Mouse (Mus musculus) kidney, postnatal 4 days (tissue): ENCODE measurements around the gene Cd300a.
A peak's percentile ranks its signal among the peaks of the same experiment; 100 is the strongest.

Experiments used
- DNase-seq, 2 experiments: peaks; one replicate each; pipeline ENCODE4 v3.0.0; 2021; ENCODE audit warnings: mixed read lengths in 2 of 2

Cd300a gene

DNA sequence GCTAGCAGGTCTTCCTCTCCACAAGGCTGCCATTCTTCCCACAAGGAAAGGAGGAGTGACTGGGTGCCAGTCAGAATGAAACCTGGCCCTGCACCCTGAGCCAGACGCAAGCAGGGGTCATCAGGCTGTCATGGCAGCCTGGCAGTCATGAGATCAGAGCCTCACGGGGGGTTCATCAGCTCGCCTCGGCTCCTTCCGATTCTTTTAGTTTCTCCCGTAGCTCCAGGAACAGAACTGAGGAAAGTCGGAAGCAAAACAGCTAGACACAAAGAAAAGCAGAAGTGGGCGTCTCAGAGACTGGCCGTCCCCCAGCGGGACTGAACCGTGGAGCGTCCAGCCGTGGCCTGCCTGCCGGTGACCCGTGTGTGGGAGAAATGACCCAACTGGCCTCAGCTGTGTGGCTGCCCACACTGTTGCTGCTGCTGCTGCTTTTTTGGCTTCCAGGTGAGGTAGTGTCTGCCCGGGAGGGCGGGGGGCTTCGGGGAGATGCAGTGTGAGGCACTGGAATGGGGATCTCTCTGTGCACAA, at the start of gene Cd300a:
Gene Cd300a (plus strand): TSS at position 51 of the 528 bp plus-strand sequence.
- DNase-seq = peak; percentile 55 to 66

DNA sequence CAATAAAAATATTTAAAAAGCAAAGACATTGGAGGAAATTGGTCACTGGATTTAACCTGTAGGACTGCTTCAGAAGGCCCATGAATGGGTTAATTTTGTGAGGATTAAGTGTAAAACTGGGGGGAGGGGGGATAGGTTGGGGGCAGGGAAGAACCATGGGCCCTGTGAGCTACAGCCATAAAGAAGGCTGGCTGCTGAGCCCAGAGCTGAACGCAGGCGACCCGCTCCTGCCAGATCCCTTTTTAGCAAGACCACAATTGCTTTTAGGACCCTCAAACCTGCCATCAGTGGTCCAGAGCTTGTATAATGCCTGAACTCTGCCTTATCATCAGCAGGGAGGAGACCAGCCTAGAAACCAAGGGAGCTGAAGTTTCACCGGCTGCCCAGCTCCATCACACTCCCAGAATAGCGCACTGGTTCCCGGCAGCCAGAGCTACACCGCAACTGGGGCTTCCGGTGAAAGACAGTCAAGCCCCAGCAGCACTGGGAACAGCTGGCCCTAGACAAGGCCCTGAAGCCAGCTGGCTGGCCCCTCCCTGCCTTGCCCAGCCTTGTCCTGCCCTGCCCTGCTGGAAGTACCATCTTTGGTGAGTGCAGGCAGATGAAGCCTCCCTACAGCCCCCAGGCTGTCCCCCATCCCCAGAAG, 45.9 kb upstream of the Cd300a start:
- DNase-seq = peak; percentile 57 to 74

DNA sequence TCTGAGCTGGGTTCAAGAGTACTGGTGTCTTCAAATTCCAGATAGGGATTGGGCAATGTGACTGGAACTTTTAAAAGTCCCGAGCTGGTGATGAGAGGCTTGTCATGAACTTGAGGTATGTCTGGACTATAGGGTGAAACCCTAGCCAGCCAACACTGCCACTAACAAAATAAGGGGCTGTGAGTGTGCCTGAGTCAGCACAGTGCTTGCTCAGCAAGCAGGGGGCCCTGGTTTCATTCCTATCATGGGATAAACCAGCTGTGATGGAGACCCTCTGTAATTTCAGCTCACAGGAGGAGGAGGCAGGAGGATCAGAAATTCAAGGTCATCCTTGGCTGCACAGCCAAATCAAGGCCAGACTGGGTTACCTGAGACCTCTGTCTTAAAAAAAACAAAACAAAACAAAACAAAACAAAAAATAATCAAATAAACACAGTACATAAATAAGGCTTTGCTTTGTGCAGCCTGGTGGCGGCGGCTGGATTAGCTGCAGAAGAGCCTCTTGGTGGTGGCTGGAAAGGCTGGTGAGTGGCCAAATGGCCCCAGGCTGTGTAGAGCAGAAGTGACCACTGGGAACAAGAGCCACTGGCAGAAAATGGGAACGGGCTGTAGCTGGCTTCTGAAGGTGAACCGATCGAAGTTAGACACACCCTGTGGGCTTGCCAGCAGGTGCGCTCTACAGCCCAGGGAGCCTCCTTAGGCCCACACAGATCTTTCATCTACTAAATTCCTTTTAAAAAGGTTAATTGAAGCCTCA, 45.2 kb upstream of the Cd300a start:
- peak; percentile 42 to 65 for DNase-seq

DNA sequence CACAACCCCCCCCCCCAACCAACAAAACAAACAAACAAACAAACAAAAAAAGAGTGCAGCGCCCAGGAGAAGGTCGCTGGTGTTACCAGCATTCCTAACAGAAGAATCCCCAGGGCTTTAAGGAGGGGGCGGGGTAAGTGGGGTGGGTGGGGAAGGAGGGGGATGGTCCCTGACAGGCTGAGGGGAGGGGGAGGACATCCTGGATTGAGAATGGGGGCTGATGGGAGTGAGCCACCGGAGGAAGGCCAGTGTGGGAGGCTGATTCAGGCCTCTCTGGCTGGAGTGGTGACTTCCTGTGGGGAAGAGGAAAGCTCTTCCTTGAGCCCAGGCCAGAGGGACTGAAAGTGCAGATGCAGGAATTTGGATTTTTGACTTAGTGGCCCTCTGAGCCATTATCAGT, 43.5 kb upstream of the Cd300a start:
- no peak for DNase-seq

DNA sequence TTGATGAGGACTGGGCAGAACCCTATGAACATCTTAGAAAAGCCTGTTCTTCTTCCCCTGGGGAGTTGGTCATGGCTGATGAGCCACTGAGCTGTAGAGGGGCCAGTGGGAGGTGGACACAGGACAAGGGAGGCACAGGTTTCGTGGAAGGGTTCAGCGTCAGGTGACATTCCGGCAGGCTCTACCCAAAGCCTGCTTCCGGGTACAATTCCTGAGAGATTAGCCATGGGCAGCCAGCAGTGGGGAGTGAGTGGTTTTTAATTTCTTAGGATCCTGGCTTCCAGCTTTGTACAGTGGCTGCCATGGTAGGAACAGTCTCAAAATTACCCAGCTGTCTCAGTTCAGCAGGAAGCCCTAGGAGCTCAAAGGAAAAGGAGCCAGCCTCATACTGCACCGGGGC, 42.8 kb upstream of the Cd300a start:
- peak in 1 of 2 experiments; percentile 53 for DNase-seq

DNA sequence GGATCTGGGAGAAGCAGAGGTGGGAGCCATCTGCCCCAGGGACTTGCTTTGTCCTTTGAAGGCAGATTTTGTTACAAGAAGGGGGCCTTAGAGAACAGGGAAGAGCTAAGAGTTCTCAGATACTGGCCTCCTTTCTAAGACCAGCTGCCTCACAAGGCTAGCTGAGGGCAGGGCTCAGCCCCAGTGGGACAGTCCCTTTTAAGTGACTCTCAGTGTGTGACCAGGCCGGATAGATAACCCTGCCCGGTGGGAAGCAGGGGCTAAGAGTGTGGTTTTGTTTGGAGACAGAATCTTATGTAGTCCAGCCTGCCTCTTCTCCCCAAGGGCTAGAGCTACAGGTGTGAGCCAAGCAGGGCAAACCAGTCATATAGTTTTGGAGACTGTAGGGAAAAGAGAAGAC, 40.3 kb upstream of the Cd300a start:
- DNase-seq = no peak

DNA sequence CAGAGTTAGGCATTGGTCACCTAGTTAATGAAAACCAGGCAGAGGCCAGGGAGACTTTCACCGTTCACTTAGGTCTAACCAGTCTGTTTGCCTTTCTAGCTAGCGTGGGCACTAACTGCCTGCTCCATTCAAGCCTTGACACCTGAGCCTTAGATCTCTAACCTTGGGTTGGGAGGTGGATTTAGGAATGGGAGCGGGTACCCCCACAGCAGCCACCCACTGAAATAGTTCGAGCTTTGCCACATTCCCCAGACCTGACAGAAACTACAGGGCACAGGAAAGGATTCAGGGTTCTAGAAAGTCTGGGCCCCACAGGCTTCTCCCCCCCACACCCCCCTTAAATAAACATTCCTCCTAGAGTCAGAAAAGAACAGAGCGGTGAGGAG, 39.8 kb upstream of the Cd300a start:
- DNase-seq = no peak

DNA sequence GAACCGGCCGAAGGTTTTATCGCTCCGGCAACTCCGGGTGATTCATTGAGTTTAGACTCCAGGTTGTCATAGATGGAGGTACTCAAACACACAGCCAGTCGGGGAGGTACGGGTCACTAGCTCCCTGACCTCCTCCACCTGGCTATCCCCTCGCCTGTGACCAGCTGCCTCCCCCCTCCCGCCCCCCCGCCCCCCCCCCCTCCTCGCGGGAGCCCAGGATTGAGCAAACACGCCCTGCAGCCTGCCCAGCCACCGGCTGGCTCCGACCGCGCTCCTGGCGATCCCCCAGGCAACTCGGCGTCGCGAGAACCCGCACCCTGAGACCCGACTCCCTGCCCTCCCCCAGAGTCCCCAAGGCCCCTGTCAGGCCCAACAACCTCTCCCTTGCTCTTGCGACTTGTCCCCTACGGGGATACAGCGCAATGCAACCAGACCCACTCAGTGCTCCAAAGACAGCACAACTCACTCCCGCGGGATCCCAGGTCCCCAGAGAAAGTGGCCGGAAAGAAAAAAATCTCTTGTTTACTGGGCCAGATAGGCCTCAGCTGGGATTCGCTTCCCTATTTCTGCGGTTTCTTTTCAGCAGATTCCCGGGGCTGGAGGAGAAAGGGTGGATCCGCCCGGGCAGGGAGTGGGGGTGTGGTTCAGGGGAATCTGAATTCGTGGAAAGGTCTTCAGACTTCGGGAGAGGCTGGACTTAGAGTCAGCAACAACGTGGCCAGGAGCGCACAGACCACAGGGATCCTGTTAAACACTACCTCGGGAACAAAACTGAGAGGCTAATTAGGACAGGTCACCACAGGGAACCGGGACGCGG, 39.2 kb upstream of the Cd300a start, which contains the start of gene Gprc5c:
Gene Gprc5c (plus strand): TSS at position 701 of the 817 bp plus-strand sequence.
- DNase-seq = peak; percentile 82 to 88

DNA sequence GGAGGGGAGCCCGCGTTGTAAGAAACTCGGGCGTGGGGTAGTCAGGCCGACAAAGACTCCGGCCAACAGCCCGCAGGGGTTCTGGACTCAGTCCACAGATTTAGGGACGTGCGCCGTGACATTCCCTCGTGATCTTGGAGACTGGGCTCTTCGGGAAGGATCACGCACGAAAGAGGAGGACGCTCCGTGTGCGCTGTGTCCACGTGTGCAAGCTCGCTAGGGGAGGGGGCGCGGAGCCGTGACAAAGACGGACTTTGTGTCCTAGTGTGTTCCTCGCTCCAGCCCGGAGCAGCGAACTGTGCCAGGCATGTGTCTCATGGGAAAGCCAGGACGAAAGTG, 38.6 kb upstream of the Cd300a start:
- no peak for DNase-seq

DNA sequence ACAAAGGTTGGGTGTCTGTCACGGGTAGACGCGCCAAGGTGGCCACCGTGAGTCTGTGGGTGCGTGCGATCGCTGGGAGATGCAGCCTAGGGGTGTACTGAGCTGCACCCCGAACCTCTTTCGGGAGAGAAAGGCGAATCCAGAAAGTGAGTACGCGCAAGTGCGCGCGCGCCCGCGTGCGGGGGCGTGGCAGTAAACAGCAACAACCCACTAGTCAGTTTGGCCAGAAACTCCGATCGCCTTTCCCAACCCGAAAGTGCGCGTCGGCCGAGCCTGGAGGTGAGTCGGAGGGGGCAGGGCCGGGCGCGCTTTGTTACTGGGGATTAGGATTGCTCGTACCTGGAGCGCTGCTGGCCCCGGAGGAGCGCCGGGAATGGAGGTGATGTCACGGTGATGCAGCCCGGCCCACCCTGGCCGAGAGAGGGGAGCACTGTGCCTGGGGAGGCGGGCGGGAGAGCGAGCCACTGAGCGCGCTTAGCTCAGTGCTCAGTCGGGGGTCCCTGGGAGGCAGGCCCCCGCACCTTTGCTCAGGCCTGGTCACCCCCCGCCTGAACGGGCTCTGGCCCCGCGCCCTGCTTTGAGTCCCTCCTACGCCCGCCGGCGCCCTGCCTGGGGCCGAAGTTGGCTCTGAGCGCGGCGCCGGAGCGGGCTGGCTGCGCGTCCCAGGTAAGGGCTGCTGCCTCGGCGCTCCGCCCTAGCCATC, 38.1 kb upstream of the Cd300a start:
- peak; percentile 89 to 93 for DNase-seq

DNA sequence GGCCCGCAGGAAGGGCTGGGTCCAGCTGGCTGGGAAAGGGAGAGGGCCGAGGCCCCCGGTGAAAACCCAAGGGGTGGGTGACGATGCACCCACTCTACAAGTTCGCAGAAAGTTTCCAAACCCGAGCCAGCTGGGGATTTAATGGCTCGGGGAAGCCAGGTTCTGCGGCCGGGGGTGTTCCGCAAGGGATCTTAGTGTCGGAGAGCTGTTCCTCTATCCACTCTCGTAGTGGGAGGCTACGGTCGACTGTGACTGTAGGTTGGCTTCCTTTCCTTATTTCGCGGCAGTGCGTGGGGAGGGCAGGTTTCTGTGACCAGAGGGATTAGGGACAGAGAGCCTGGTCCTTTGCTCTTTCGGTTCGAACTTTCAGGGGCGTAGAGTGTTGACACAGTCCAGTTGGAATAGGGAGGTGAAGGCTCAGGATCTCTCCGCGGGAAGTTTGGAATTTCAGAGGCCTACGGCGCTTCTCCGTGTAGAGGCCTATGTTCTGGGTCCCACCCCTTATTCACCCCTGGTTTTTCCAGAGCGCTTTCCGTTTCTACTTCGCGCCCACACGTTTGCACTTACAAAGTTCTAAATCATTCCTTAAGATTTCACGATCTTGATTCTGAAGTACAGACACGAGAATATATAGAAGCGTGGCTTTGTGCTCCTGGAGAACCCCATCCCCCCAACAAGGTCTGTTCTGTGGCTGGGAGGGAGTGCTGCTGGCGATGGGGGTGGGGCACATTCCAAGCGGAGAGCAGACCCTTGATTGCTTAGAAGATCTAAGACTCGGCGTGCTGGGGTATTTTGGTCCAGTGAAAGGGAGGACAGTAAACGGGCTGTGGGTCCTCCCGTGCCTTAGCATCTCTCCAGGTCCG, 37.3 kb upstream of the Cd300a start:
- DNase-seq = peak; percentile 72 to 79

DNA sequence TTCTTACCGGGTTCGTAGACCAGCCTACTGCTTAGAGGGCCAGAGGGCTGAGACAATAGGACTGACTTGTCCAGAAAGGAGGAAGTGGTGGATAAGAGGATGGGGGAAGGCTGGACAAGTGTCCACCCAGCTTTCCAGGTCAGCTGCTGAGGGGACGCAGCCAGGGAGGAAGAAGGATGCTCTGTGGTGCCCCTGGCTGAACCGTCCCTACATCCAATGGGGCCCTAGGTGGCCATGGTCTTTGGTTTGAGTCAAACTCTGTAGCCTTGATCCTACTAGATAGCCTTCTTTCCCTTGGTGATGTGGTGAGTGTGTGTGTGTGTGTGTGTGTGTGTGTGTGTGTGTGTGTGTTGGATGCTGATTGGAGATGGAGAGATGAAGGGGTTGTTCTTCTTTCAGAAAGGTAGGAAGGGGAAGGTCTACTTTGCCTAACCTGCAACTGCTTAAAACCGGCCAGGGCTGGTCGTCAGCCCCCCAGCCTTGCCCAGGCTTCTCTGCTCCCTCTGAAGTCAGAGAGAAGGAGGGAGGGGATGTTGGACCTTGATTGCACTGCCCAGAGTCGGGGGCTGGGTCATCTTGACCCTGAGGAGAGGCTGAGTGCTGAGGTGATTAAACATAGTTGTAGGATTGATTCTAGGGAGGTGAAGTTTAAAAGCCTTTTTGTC, 36.5 kb upstream of the Cd300a start:
- peak in 1 of 2 experiments; percentile 53 for DNase-seq

DNA sequence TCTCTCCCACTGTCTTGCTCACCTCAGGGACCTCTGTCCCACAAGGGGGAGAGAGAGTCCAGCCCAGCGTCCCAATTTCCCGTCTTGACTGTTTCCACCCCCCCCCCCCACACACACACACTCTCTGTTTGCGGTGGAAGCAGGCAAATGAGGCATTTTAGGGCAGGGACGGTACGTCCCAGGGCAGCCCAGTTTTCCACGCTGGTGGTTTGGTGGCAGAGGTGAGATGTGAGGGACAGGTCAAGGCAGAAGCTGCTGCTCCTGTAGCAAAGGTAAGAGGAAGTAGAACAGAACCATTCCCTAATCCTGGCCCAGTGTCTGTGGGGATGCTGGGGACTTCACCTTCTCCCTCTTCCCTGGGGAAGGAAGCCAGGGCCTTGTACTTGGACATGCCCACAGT, 35.3 kb upstream of the Cd300a start:
- no peak for DNase-seq

DNA sequence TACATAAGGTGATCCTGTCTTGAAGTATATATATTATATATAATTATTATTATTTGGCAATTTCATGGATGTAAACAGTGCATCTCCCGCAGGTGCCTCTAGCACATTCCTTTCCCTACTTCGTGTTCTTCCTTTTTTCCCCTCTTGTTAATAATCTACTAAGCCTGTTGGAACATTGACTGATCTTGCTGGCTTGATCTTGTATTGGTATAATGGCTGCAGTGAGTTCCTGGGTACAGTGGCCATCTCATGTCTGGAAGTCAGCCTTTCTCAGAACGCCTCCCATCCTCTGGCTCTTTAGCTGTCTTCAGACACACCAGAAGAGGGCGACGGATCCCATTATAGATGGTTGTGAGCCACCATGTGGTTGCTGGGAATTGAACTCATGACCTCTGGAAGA, 33.7 kb upstream of the Cd300a start:
- no peak for DNase-seq

DNA sequence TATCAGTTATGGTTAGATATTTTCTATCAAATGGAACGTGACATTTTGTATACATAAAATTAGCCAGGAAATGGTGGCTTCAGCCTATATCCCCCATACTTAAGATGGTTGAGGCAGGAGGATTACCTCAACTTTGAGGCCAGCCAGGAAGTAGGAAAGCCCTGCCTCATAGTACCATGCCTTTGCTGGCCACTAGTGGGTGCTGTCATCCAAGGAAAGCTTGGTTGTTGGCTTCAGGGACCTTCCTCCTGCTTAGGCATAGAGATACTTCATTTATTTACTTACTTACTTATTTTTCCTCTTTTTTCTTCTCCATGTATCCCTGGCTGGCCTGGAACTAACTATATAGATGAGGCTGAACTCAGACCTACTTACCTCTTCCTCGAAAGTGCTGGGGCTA, 31.2 kb upstream of the Cd300a start:
- DNase-seq = no peak

DNA sequence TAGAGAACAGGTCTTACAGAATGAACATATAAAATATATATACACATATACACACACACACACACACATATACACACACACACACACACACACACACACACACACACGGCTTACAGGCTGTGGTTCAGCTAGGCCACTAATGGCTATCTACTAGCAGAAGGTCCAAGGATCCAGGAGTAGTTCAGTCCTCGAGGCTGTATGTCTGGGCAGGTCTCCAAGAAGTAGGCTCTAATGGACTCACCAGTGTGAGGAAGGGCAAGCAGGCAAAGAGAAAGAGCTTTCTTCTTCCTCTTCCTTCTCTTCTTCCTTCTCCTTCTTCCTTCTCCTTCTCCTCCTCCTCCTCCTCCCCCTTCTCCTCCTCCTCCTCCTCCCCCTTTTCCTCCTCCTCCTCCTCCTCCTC, 28.8 kb upstream of the Cd300a start:
- no peak for DNase-seq

DNA sequence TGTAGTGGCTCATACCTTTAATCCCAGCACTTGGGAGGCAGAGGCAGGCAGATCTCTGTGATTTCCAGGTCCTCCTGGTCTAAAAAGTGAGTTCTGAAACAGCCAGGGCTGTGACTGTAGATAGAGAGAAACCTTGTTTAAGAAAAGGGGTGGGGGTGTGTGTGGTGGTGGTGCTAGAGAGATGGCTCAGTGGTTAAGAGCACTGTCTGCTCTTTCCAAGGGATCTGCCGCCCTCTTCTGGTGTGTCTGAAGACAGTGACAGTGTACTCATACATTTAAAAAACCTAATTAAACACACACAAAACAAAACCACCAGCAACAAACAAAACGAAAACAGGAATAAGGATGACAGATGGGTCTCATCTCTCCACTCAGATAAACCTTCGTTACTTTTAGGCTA, 27.2 kb upstream of the Cd300a start:
- DNase-seq = no peak

DNA sequence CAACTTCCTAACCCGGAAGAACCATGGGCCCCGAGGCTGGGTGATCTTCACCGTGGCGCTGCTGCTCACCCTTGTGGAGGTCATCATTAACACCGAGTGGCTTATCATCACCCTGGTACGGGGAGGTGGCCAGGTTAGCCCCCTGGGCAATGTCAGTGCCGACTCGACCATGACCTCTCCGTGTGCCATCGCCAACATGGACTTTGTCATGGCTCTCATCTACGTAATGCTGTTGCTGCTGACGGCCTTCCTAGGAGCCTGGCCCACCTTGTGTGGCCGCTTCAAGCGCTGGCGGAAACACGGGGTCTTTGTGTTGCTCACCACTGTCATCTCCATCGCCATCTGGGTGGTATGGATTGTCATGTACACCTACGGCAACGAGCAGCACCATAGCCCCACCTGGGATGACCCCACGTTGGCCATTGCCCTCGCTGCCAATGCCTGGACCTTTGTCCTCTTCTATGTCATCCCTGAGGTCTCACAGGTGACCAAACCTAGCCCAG, 25.9 kb upstream of the Cd300a start:
- DNase-seq = no peak

DNA sequence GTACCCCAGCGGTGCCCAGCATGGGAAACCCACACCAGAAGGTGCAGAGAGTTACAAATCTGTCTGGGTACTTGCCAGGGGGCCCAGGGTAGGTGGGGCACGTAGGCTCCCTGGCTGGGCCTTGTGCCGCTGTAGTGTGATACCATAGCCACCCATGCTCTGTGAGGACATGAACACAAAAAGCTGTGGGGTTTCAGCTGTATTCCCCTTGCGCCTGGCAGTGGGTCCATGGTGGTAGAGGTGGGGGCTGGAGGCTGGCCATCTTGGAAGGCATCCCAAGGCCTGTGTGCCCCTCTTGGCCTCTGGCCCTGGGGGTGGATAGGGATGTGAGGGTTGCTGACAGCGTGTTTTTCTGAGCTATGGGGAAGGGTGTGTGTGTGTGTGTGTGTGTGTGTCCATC, 23.8 kb upstream of the Cd300a start:
- DNase-seq = no peak

DNA sequence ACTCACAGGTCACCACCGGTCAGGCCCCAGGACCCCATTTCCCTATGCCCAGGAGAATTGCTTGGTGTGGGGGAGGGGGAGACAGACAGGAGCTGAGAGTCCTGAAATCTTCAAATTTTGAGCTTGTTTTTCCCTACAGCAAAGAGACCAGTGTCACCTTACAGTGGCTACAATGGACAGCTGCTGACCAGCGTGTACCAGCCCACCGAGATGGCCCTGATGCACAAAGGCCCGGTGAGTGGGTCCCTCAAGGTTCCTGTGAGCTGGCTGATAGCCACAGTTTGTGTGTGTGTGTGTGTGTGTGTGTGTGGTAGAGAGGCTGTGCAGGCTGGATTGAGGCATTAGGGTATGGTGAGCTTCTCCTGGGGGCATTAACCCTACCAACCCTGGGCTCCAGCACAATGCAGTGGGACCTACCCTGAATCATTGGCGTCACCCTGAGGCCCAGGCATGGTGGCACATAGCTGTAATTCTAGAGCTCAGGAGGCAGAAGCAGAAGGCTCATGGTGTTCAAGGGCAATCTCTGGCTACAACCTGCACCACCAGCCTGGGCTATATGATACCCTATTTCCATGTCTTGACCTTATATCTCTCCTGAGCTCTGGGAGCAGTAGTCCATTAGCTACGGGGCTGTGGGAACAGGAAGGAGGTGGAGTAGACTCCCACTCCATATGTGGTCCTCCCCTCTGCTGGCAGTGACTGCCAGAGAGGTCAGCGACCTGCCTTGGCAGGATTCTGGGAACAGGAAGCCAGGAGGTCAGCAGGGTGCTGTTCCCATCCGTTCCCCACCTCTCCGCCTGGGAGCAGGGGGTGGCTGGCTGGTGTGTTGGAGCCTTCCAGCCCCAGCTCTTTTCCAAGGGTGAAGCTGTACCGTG, 23.1 kb upstream of the Cd300a start:
- DNase-seq = peak; percentile 77 to 82
